Mouse (Mus musculus) kidney, embryonic 16.5 days (tissue): Measurements from ENCODE around the gene Gm20431. TPM values are rescaled to one million over a fixed set of nuclear protein-coding genes. Genes with fewer than 3 reads are reported as not detected.

Experiments
- ATAC-seq: fragments of 200-750 bp; cut with Nextera tagmentation; 2 replicates; pipeline ENCODE4 v1.8.0; 2017; ENCODE audit warnings: moderate TSS enrichment; ENCODE audit not compliant: low FRiP score, low TSS enrichment
- H3K27ac ChIP-seq: fragments of 300-500 bp; sonication (generic); 2 replicates; pipeline ENCODE4 v1.5.1; 2014; ENCODE audit warnings: low read length
- H3K27me3 ChIP-seq: fragments of 300-500 bp; sonication (generic); 2 replicates; pipeline ENCODE4 v1.6.1; 2014; ENCODE audit warnings: low read length, control low read depth, mixed read lengths; ENCODE audit not compliant: insufficient read depth
- H3K36me3 ChIP-seq: fragments of 300-500 bp; sonication (generic); 2 replicates; pipeline ENCODE4 v1.6.1; 2014; ENCODE audit warnings: low read length, control low read depth, mixed read lengths; ENCODE audit not compliant: insufficient read depth
- H3K4me1 ChIP-seq: fragments of 300-500 bp; sonication (generic); 2 replicates; pipeline ENCODE4 v1.6.1; 2014; ENCODE audit warnings: low read length, control low read depth, mixed read lengths; ENCODE audit not compliant: insufficient read depth
- H3K4me2 ChIP-seq: fragments of 300-500 bp; sonication (generic); replicated peaks from 2 replicates; pipeline ENCODE4 v1.6.1; 2014; ENCODE audit warnings: low read depth, low read length
- H3K4me3 ChIP-seq: fragments of 300-500 bp; sonication (generic); 2 replicates; pipeline ENCODE4 v1.5.1; 2014; ENCODE audit warnings: mild to moderate bottlenecking, low read length
- H3K9ac ChIP-seq: fragments of 300-500 bp; sonication (generic); replicated peaks from 2 replicates; pipeline ENCODE4 v1.6.1; 2014; ENCODE audit warnings: low read length
- H3K9me3 ChIP-seq: fragments of 300-500 bp; sonication (generic); 2 replicates; pipeline ENCODE4 v1.6.1; 2016; ENCODE audit warnings: low read length, control low read depth
- WGBS: fragments of 180-500 bp; shearing (Covaris S2); extraction: QIAGEN DNeasy Blood & Tissue Kit; methylation state at CpG from one replicate; pipeline ENCODE4 v1.1.7; 2014; 5-methylcytosine and 5-hydroxymethylcytosine counted together
- polyA plus RNA-seq: library from polyadenylated mRNA; unstranded; fragments of >200 nt; fragmentation: Nextera tagmentation; extraction: Ambion mirVana; gene quantifications from 2 replicates; pipeline ENCODE4 v1.2.1, GENCODE M21; 2015

Gene Gm20431
- polyA plus RNA-seq, 1 experiment from 2014 or later, result 1.3 TPM

DNA sequence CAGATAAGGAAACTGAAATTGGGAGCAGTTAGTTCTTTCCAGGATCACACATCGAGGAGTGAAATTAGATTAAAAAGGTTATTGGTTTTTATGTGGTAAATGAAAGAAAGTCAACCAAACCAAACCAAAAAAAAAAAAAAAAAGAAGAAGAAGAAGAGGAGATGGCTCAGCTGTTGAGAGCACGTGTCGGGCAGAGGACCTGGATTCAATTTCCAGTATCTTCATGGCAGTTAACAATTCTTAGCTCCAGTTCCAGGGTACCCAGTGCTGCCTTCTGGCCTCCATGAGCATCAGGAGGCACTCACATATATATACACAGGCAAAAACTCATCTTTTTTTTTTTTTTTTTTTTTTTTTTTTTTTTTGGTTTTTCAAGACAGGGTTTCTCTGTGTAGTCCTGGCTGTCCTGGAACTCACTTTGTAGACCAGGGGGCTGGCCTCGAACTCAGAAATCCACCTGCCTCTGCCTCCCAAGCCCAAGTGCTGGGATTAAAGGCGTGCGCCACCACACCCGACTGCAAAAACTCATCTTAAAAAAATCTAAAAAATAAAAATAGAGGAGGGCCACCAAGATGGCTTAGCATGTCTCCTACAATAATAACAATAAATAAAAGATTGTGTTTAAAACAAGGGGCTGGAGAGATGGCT, 26.3 kb downstream of the Gm20431 start:
- H3K4me2 ChIP-seq, result peak overlapping the region; percentile 63
- H3K4me1 ChIP-seq, result peaks cover 27% of the 10 kb centered on the region
- H3K9ac ChIP-seq, result peak overlapping the region; percentile 37; the same call in 1 of the 2 replicates
- WGBS, result 78% methylated on average over 7 of the region's 7 CpGs
- no peaks in the 10 kb centered on the region for H3K36me3 ChIP-seq
- no peak overlapping the region for H3K27ac ChIP-seq
- H3K4me3 ChIP-seq, result peak overlapping the region; percentile 30
- H3K27me3 ChIP-seq, result no peaks in the 10 kb centered on the region
- ATAC-seq, result no peak
- no peaks in the 10 kb centered on the region for H3K9me3 ChIP-seq

DNA sequence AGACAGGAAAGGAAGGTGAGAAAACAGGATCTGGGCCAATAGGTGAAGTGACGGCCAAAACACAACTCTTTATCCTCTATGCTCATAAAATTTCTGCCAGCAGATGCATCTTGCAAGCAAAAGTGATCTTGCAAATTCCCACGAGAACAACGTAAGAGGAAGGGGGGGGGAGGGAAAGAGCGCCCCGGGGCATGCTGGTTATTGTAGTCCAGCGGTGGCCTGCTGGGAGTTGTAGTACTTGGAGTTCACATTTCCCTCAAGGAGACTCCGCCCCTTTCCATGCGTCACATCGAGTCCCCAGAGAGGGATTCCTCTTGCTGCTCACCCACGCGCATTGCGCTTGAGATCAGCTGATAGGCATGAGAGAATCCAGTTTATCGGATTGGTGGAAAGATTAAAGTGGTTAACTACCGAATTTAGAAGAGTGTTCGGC, 26.9 kb downstream of the Gm20431 start:
- WGBS, result 1% methylated on average over 15 of the region's 15 CpGs
- H3K27me3 ChIP-seq, result no peaks in the 10 kb centered on the region
- peak; percentile 77 for ATAC-seq
- peak overlapping the region; percentile 63 for H3K4me2 ChIP-seq
- H3K9ac ChIP-seq, result peak overlapping the region; percentile 59
- H3K4me1 ChIP-seq, result peaks cover 33% of the 10 kb centered on the region
- peak overlapping the region; percentile 77; the same call in 1 of the 2 replicates for H3K27ac ChIP-seq
- H3K36me3 ChIP-seq, result no peaks in the 10 kb centered on the region
- peak overlapping the region; percentile 30 for H3K4me3 ChIP-seq
- no peaks in the 10 kb centered on the region for H3K9me3 ChIP-seq

DNA sequence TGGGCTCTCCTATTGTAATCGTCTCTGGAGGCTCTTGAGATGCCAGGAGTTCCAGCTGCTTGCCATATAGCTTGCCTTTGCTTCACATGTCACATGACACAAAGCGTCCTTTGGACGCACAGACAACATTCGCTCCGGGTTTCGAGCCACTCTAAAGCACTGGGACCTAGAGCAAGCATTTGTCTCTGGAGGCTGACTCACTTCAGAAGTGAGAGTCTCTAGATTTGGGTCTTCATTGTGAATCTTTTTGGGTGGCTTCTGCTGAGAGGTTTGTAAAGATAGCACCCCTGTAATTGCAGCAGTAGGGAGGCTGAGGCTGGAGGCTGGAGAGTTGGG, 27.8 kb downstream of the Gm20431 start:
- no peak overlapping the region for H3K27ac ChIP-seq
- peaks cover 39% of the 10 kb centered on the region for H3K4me1 ChIP-seq
- WGBS, result 86% methylated on average over 6 of the region's 6 CpGs

DNA sequence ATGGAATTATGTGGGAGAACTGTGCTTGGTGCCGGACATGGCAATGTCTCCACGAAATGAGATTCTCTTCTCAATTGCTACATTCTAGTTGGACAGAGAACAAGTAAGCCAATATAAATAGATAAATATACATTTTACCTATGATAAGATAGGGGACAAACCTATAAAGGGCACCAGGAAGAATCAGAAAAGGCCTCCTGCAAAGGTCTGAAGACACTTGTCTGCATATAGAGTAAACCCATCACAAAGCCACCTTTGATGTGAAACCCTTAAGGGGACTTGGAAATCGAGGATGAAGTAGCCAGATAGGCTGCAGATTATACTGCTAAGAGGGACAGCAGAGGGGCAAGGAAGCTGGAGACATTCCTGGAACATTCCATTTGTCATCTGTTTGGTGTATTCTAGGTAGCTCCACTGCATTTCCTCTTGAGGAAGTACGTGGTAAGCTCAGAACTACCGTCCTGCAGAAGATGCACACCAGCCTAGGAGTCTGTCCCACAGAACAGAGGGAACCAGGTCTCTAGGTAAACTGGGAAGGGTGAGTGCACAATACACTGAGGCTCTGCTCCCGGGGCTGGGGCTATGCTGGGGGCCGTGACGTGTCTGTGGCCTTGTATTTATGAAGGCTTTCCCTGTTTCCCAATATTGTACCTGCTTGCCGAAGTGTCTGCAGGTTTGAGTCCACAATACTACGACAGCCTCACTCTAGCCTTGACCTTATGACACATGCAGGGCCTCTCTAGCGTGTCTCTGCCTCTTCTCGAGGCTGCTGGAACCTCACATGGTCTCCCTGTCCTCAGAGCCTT, 28.4 kb downstream of the Gm20431 start:
- H3K9me3 ChIP-seq, result no peaks in the 10 kb centered on the region
- 76% methylated on average over 12 of the region's 12 CpGs for WGBS
- H3K27ac ChIP-seq, result peak overlapping the region; percentile 86
- peaks cover 39% of the 10 kb centered on the region for H3K4me1 ChIP-seq
- no peak for ATAC-seq
- H3K36me3 ChIP-seq, result 0 out of 2 replicates have a peak, but pooled peaks cover 1% of the 10 kb centered on the region
- peak overlapping the region; percentile 63 for H3K4me2 ChIP-seq
- H3K27me3 ChIP-seq, result no peaks in the 10 kb centered on the region
- peak overlapping the region; percentile 61 for H3K9ac ChIP-seq
- peak overlapping the region; percentile 75 for H3K4me3 ChIP-seq

More for the DNA sequence above, 27.8 kb downstream of the Gm20431 start:
- H3K27me3 ChIP-seq, result no peaks in the 10 kb centered on the region
- no peak for ATAC-seq
- no peak overlapping the region for H3K9ac ChIP-seq
- no peaks in the 10 kb centered on the region for H3K36me3 ChIP-seq
- H3K4me3 ChIP-seq, result no peak overlapping the region
- no peaks in the 10 kb centered on the region for H3K9me3 ChIP-seq
- H3K4me2 ChIP-seq, result no peak overlapping the region

DNA sequence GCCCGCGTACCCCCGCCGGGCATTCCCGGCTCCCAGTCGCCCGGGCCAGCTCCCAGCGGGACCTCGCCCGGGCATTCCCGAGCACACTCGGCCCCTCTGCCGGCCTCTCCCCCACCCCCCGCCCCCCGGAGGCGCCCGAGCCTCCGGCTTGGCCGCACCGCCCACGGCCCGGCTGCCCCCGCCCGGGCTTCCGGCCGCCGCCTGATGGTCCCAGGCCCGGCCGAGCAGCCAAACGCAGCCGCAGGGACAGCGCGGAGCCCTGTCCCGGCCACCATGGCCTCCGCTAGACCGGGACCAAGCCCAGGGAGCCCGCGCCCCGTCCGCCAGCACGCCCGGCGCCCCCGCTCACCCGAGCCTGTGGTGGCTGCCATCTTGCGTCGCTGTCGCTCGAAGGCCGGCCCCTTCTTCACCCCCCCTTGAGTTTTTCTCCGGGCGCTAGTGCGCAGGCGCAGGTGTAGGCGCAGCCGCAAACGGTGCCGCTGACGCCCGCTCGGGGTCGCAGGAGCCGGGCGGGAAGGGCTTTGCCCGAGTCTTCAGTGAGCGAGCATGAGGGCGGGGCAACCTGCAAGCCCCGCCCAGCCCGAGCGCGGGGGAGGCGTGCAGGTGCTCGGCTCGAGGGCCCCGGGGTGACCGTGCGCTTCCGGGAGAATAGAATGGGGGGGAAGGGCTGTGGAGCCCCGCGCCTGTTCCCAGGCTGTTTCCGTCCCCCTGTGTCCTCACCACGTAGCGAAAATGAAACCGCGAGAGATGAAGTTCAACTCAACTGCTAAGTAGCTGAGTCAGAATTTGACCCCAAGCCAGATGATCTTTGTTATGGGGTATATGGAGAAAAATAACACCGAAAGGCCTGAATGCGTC, 29.5 kb downstream of the Gm20431 start, which contains the start of gene Ube2v1:
Ube2v1 (minus strand) TSS at position 505 of the 858 bp plus-strand sequence.
- peaks cover 39% of the 10 kb centered on the region for H3K4me1 ChIP-seq
- peak within 1 kb of the TSS; percentile 93 for H3K9ac ChIP-seq
- WGBS, result under 1% methylated on average over 72 of the region's 87 CpGs
- H3K9me3 ChIP-seq, result no peaks in the 10 kb centered on the region
- 0 out of 2 replicates have a peak, but pooled peaks cover 3% of the 10 kb centered on the region for H3K36me3 ChIP-seq
- H3K4me2 ChIP-seq, result peak within 1 kb of the TSS; percentile 86
- H3K4me3 ChIP-seq, result peak within 1 kb of the TSS; percentile 75
- no peaks in the 10 kb centered on the region for H3K27me3 ChIP-seq
- peak within 1 kb of the TSS; percentile 86 for H3K27ac ChIP-seq
- ATAC-seq, result peak; percentile 82

DNA sequence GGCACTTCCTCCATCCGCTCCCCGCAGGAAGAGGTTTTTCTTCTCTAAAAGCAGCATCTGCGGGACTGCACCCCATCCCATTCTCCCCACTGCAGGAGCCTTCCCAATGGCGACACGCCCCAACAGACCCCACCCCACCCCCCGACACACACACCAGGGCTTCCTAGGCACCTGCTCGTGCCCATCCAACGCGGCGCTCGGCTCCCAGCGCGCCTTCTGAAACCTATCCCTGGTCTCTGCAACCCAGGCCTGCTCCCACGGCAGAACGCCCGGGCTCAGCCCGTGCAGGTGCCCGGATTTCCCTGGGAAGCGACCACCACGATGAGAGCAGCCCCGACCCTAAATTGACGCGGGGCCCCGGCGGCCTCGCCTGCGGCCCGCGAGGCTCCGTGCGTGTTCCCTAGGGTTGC, 30.1 kb downstream of the Gm20431 start:
- Histone ChIP-seq H3K9ac (peak overlapping the region; percentile 93), H3K27ac (peak overlapping the region; percentile 85), H3K36me3 (0 out of 2 replicates have a peak, but pooled peaks cover 3% of the 10 kb centered on the region), H3K4me2 (peak overlapping the region; percentile 86), H3K4me1 (peaks cover 39% of the 10 kb centered on the region), H3K4me3 (peak overlapping the region; percentile 75), H3K9me3 (no peaks in the 10 kb centered on the region), H3K27me3 (no peaks in the 10 kb centered on the region)
- under 1% methylated on average over 31 of the region's 31 CpGs for WGBS
- ATAC-seq, result peak; percentile 17

DNA sequence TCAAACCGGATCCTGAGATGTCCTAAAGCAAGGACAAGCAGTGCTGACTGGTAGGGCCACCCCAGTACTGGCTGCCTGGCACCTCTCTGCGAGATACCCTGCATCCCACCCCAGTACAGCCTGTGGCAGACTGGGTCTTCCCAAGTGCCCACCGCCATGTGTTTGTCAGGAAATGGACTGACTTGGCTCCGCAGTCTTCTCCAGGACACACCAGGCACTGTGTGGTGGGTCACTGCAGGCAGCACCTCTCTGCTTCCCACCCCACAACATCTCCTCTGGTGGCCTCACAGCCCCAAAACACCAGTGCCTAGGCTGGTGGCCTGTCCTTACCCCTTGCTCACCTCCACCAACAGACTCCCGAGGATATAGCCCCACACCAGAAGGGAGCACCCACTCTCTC, 30.9 kb downstream of the Gm20431 start:
- H3K27ac ChIP-seq, result no peak overlapping the region
- no peaks in the 10 kb centered on the region for H3K27me3 ChIP-seq
- H3K9ac ChIP-seq, result peak overlapping the region; percentile 93
- peak overlapping the region; percentile 75 for H3K4me3 ChIP-seq
- 0 out of 2 replicates have a peak, but pooled peaks cover 3% of the 10 kb centered on the region for H3K36me3 ChIP-seq
- H3K4me1 ChIP-seq, result peaks cover 39% of the 10 kb centered on the region
- H3K4me2 ChIP-seq, result peak overlapping the region; percentile 86
- ATAC-seq, result no peak
- 68% methylated on average over 5 of the region's 5 CpGs for WGBS
- no peaks in the 10 kb centered on the region for H3K9me3 ChIP-seq

DNA sequence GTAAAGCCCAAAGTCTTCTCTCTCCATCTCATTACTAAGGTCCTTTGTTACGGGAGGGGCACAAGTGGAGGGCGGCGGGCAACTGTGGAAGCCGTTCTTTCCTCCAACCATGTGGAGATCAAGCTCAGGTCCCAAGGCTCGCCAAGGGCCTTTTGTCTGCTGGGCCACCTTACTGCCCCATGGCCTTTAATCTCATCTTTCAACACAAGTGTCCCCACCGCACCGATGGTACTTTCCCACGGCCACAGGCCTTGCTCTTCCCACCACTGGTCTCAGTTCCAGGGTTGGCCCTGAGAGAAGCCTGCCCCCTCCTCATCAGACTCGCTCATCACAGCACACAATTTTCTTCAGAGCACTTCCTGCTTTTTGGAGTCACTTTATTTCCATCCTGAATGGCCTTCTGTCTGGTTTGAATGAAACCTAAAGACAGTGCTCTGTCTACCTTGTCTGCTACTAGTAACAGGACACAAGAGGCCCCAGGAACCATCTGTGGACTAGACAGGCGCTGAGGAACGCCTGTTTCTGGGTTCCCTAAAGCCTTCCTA, 31.6 kb downstream of the Gm20431 start:
- Histone ChIP-seq H3K27ac (no peak overlapping the region), H3K4me2 (0 out of 2 replicates have a peak overlapping the region, but pooled peaks have one; percentile 86), H3K27me3 (no peaks in the 10 kb centered on the region), H3K9ac (peak overlapping the region; percentile 24; the same call in 1 of the 2 replicates), H3K4me1 (peaks cover 39% of the 10 kb centered on the region), H3K9me3 (no peaks in the 10 kb centered on the region), H3K36me3 (0 out of 2 replicates have a peak, but pooled peaks cover 3% of the 10 kb centered on the region), H3K4me3 (no peak overlapping the region)
- no peak for ATAC-seq
- 67% methylated on average over 11 of the region's 11 CpGs for WGBS

DNA sequence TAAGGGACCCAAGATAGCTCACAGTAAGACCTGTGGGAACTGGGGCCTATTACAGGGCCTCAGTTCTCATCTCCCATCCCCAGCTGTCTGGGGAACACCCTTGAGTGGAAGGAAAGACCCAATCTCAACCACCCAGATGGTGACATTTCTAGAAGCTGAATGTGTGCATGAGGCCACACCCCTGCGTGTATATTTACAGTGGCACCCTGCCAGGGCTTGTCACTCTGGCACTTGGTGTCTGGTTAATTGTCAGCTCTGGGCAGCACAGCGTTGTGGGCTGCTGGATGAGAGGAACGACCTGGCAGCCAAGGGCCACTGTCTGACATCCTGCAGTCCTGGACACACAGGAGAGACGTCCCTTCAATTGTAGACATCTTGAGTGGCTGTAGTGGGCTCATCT, 32.4 kb downstream of the Gm20431 start:
- ATAC-seq, result no peak

More for the DNA sequence above, 32.4 kb downstream of the Gm20431 start:
- H3K27ac ChIP-seq, result no peak overlapping the region
- 46% methylated on average over 4 of the region's 4 CpGs for WGBS
- no peak overlapping the region for H3K9ac ChIP-seq
- peaks cover 36% of the 10 kb centered on the region for H3K4me1 ChIP-seq
- 0 out of 2 replicates have a peak, but pooled peaks cover 3% of the 10 kb centered on the region for H3K36me3 ChIP-seq
- no peak overlapping the region for H3K4me3 ChIP-seq
- no peaks in the 10 kb centered on the region for H3K9me3 ChIP-seq
- H3K27me3 ChIP-seq, result no peaks in the 10 kb centered on the region
- H3K4me2 ChIP-seq, result no peak overlapping the region
